Mouse (Mus musculus): ENCODE results near the gene Gbp9. TPM values are rescaled to one million over a fixed set of nuclear protein-coding genes. Genes with fewer than 3 reads are reported as not detected.
"Not testable (repeated sequence)": the region's sequence is repeated elsewhere in the genome, so short reads cannot be mapped to it uniquely, and the experiment has no call there.

Gene Gbp9
- total and polyA plus RNA-seq, 2 experiments from 2014 or later: 4.7 to 9.3 TPM

- TF ChIP-seq EP300 (IDR thresholded peaks at IDR 0.05; ENCODE audit: low read depth): 0 out of 2 replicates have a peak, but pooled peaks have one; percentile 14
- ATAC-seq (ENCODE audit: insufficient read depth, low read depth) (peak; percentile 88), DNase-seq (ENCODE audit: low spot score) (peak; percentile 38)
- H3K4me3 ChIP-seq (ENCODE audit: low read depth, low read length): peak overlapping the region; percentile 35
- WGBS: 13% methylated on average over 4 of the region's 4 CpGs
- H3K36me3 ChIP-seq (replicated peaks; ENCODE audit: control insufficient read depth, insufficient read depth, low read length); H3K9ac ChIP-seq (replicated peaks; ENCODE audit: low read depth, low read length); H3K9me3 ChIP-seq (replicated peaks; ENCODE audit: control insufficient read depth, low read length); H3K4me1 ChIP-seq (ENCODE audit: control insufficient read depth, insufficient read depth); H3K27me3 ChIP-seq (ENCODE audit: control insufficient read depth, insufficient read depth, low read length): not testable (repeated sequence)
- H3K27ac ChIP-seq (ENCODE audit: low read depth): peak overlapping the region; percentile 76
- peak overlapping the region; percentile 23; the same call in 1 of the 2 replicates for H3K4me2 ChIP-seq (ENCODE audit: low read depth, low read length)
Measured at GRCm38 (mm10) chr5:105110271-105110852, 29.0 kb downstream of the Gbp9 start.

- H3K9me3 ChIP-seq (replicated peaks; ENCODE audit: control insufficient read depth, low read length); H3K9ac ChIP-seq (replicated peaks; ENCODE audit: low read depth, low read length); DNase-seq (ENCODE audit: low spot score); ATAC-seq (ENCODE audit: insufficient read depth, low read depth); H3K27me3 ChIP-seq (ENCODE audit: control insufficient read depth, insufficient read depth, low read length); H3K36me3 ChIP-seq (replicated peaks; ENCODE audit: control insufficient read depth, insufficient read depth, low read length); H3K4me1 ChIP-seq (ENCODE audit: control insufficient read depth, insufficient read depth): not testable (repeated sequence)
- peak overlapping the region; percentile 69 for H3K27ac ChIP-seq (ENCODE audit: low read depth)
- peak overlapping the region; percentile 45 for H3K4me2 ChIP-seq (ENCODE audit: low read depth, low read length)
- peak overlapping the region; percentile 35 for H3K4me3 ChIP-seq (ENCODE audit: low read depth, low read length)
- 40% methylated on average over 1 of the region's 1 CpGs for WGBS
Measured at GRCm38 (mm10) chr5:105109775-105110174, 29.6 kb downstream of the Gbp9 start.

- not testable (repeated sequence) for H3K4me3 ChIP-seq (ENCODE audit: low read depth, low read length); H3K36me3 ChIP-seq (replicated peaks; ENCODE audit: control insufficient read depth, insufficient read depth, low read length); H3K4me1 ChIP-seq (ENCODE audit: control insufficient read depth, insufficient read depth); H3K9ac ChIP-seq (replicated peaks; ENCODE audit: low read depth, low read length); H3K27me3 ChIP-seq (ENCODE audit: control insufficient read depth, insufficient read depth, low read length); H3K27ac ChIP-seq (ENCODE audit: low read depth); DNase-seq (ENCODE audit: low spot score); H3K4me2 ChIP-seq (ENCODE audit: low read depth, low read length); H3K9me3 ChIP-seq (replicated peaks; ENCODE audit: control insufficient read depth, low read length); ATAC-seq (ENCODE audit: insufficient read depth, low read depth)
- 69% methylated on average over 2 of the region's 2 CpGs for WGBS
Measured at GRCm38 (mm10) chr5:105105689-105106088, 33.6 kb downstream of the Gbp9 start.

GRCm38 (mm10) chr5:105081900-105082299, 57.4 kb downstream of the Gbp9 start:
- ATAC-seq (ENCODE audit: insufficient read depth, low read depth): no peak
- no peak overlapping the region for H3K27ac ChIP-seq (ENCODE audit: low read depth)
- H3K27me3 ChIP-seq (ENCODE audit: control insufficient read depth, insufficient read depth, low read length): no peaks in the 10 kb centered on the region
- H3K36me3 ChIP-seq (replicated peaks; ENCODE audit: control insufficient read depth, insufficient read depth, low read length): peaks cover 5% of the 10 kb centered on the region; the same call in 1 of the 2 replicates
- no peak overlapping the region for H3K4me2 ChIP-seq (ENCODE audit: low read depth, low read length)
- H3K9me3 ChIP-seq (replicated peaks; ENCODE audit: control insufficient read depth, low read length): peaks cover 3% of the 10 kb centered on the region; the same call in 1 of the 2 replicates
- H3K9ac ChIP-seq (replicated peaks; ENCODE audit: low read depth, low read length): no peak overlapping the region
- TF ChIP-seq CTCF (IDR thresholded peaks at IDR 0.05; ENCODE audit: low read depth) (no peak), EP300 (IDR thresholded peaks at IDR 0.05; ENCODE audit: low read depth) (no peak)
- no peak for DNase-seq (ENCODE audit: low spot score)
- no peaks in the 10 kb centered on the region for H3K4me1 ChIP-seq (ENCODE audit: control insufficient read depth, insufficient read depth)
- H3K4me3 ChIP-seq (ENCODE audit: low read depth, low read length): no peak overlapping the region

GRCm38 (mm10) chr5:105068356-105068755, 71.0 kb downstream of the Gbp9 start:
- H3K9me3 ChIP-seq (replicated peaks; ENCODE audit: control insufficient read depth, low read length); ATAC-seq (ENCODE audit: insufficient read depth, low read depth); H3K4me1 ChIP-seq (ENCODE audit: control insufficient read depth, insufficient read depth); H3K27me3 ChIP-seq (ENCODE audit: control insufficient read depth, insufficient read depth, low read length); DNase-seq (ENCODE audit: low spot score); H3K4me3 ChIP-seq (ENCODE audit: low read depth, low read length); H3K4me2 ChIP-seq (ENCODE audit: low read depth, low read length); H3K9ac ChIP-seq (replicated peaks; ENCODE audit: low read depth, low read length); H3K36me3 ChIP-seq (replicated peaks; ENCODE audit: control insufficient read depth, insufficient read depth, low read length); H3K27ac ChIP-seq (ENCODE audit: low read depth): not testable (repeated sequence)

- H3K9me3 ChIP-seq (replicated peaks; ENCODE audit: control insufficient read depth, low read length); H3K27me3 ChIP-seq (ENCODE audit: control insufficient read depth, insufficient read depth, low read length); H3K4me1 ChIP-seq (ENCODE audit: control insufficient read depth, insufficient read depth); H3K4me3 ChIP-seq (ENCODE audit: low read depth, low read length); H3K9ac ChIP-seq (replicated peaks; ENCODE audit: low read depth, low read length); H3K27ac ChIP-seq (ENCODE audit: low read depth); H3K36me3 ChIP-seq (replicated peaks; ENCODE audit: control insufficient read depth, insufficient read depth, low read length); DNase-seq (ENCODE audit: low spot score); H3K4me2 ChIP-seq (ENCODE audit: low read depth, low read length); ATAC-seq (ENCODE audit: insufficient read depth, low read depth): not testable (repeated sequence)
- 57% methylated on average over 2 of the region's 2 CpGs for WGBS
Measured at GRCm38 (mm10) chr5:105064443-105064842, 74.9 kb downstream of the Gbp9 start.
